Mouse (Mus musculus) limb, embryonic 11.5 days (tissue): ENCODE data around the gene Tcf20. TPM values are rescaled to one million over a fixed set of nuclear protein-coding genes. Genes with fewer than 3 reads are reported as not detected.

Experiments used
- ATAC-seq: fragments of 200-750 bp; cut with Nextera tagmentation; 2 replicates; pipeline ENCODE4 v1.8.0; 2017; ENCODE audit warnings: low read depth; ENCODE audit not compliant: insufficient number of reproducible peaks, low FRiP score, low TSS enrichment
- DNase-seq: peaks from one replicate; pipeline ENCODE4 v3.0.0-alpha.2; 2015; ENCODE audit warnings: low spot score
- H3K27ac ChIP-seq: fragments of 300-500 bp; sonication (generic); replicated peaks from 2 replicates; pipeline ENCODE4 v1.5.1; 2014; ENCODE audit warnings: low read depth, mild to moderate bottlenecking, low read length
- H3K27me3 ChIP-seq: fragments of 300-500 bp; sonication (generic); 2 replicates; pipeline ENCODE4 v1.6.1; 2014; ENCODE audit warnings: mild to moderate bottlenecking, low read length, mixed read lengths; ENCODE audit not compliant: control insufficient read depth, insufficient read depth
- H3K36me3 ChIP-seq: fragments of 300-500 bp; sonication (generic); 2 replicates; pipeline ENCODE4 v1.6.1; 2014; ENCODE audit warnings: mild to moderate bottlenecking, low read length, moderate library complexity, mixed read lengths; ENCODE audit not compliant: control insufficient read depth, insufficient read depth
- H3K4me1 ChIP-seq: fragments of 300-500 bp; sonication (generic); 2 replicates; pipeline ENCODE4 v1.6.1; 2014; ENCODE audit warnings: low read length, mixed read lengths; ENCODE audit not compliant: control insufficient read depth, insufficient read depth
- H3K4me2 ChIP-seq: fragments of 300-500 bp; sonication (generic); 2 replicates; pipeline ENCODE4 v1.6.1; 2014; ENCODE audit warnings: low read depth, mild to moderate bottlenecking, moderate library complexity; ENCODE audit not compliant: severe bottlenecking
- H3K4me3 ChIP-seq: fragments of 300-500 bp; sonication (generic); 2 replicates; pipeline ENCODE4 v1.5.1; 2014; ENCODE audit warnings: low read depth, low read length
- H3K9ac ChIP-seq: fragments of 300-500 bp; sonication (generic); 2 replicates; pipeline ENCODE4 v1.6.1; 2014; ENCODE audit warnings: mild to moderate bottlenecking, low read length
- H3K9me3 ChIP-seq: fragments of 300-500 bp; sonication (generic); 2 replicates; pipeline ENCODE4 v1.6.1; 2016; ENCODE audit warnings: low read length; ENCODE audit not compliant: control insufficient read depth
- WGBS: fragments of 180-500 bp; shearing (Covaris S2); extraction: QIAGEN DNeasy Blood & Tissue Kit; methylation state at CpG from one replicate; pipeline ENCODE4 v1.1.7; 2014; 5-methylcytosine and 5-hydroxymethylcytosine counted together
- polyA plus RNA-seq: library from polyadenylated mRNA; unstranded; fragments of >200 nt; fragmentation: Nextera tagmentation; extraction: Ambion mirVana; gene quantifications from 2 replicates; pipeline ENCODE4 v1.2.1, GENCODE M21; 2014

Tcf20 gene
- polyA plus RNA-seq, 1 experiment from 2014 or later: 12.3 TPM

GRCm38 (mm10) chr15:82958253-82958701 is 29.4 kb downstream of the Tcf20 start:
- H3K27ac ChIP-seq: no peak overlapping the region
- H3K27me3 ChIP-seq: peaks cover 17% of the 10 kb centered on the region; the same call in 1 of the 2 replicates
- H3K36me3 ChIP-seq: no peaks in the 10 kb centered on the region; the same call in 1 of the 2 replicates
- H3K4me1 ChIP-seq: peaks cover 48% of the 10 kb centered on the region
- no peaks in the 10 kb centered on the region for H3K9me3 ChIP-seq
- 2% methylated on average over 16 of the region's 16 CpGs for WGBS
- ATAC-seq (no peak), DNase-seq (peak; percentile 56)
- no peak overlapping the region; the same call in 1 of the 2 replicates for H3K9ac ChIP-seq
- peak overlapping the region; percentile 3; the same call in 1 of the 2 replicates for H3K4me3 ChIP-seq
- H3K4me2 ChIP-seq: peak overlapping the region; percentile 39

- H3K9ac ChIP-seq: no peak overlapping the region
- DNase-seq: no peak
- H3K27ac ChIP-seq: no peak overlapping the region
- H3K4me2 ChIP-seq: no peak overlapping the region
- no peak overlapping the region for H3K4me3 ChIP-seq
- no peaks in the 10 kb centered on the region for H3K9me3 ChIP-seq
- peaks cover 21% of the 10 kb centered on the region; the same call in 1 of the 2 replicates for H3K27me3 ChIP-seq
- no peaks in the 10 kb centered on the region; the same call in 1 of the 2 replicates for H3K36me3 ChIP-seq
- H3K4me1 ChIP-seq: peaks cover 52% of the 10 kb centered on the region
- WGBS: 66% methylated on average over 4 of the region's 4 CpGs
- no peak for ATAC-seq
Observed at GRCm38 (mm10) chr15:82956721-82957120, 31.0 kb downstream of the Tcf20 start.

DNA sequence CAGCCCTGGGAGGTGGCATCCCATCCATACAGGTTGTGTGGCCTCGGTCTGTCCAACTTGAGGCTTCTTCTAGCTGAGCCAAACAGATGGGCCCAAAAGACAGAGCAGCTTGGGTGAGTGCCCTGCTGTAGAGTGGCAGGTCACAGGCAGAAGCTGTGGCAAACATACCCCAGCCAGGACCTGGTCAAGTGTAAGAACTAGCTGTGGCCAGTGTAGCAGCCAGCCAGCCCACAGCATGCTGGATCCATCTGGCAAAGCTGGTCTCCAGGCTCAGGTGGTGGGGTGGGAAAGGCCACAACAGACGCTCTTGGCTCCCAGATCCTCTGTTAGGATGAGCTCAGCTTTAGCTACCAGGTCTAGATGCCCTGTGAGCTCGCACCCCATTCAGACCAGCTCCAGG is 31.4 kb downstream of the Tcf20 start:
- Histone ChIP-seq H3K9ac (no peak overlapping the region), H3K4me2 (no peak overlapping the region), H3K27me3 (peaks cover 21% of the 10 kb centered on the region; the same call in 1 of the 2 replicates), H3K27ac (no peak overlapping the region), H3K4me3 (no peak overlapping the region), H3K36me3 (no peaks in the 10 kb centered on the region; the same call in 1 of the 2 replicates), H3K9me3 (no peaks in the 10 kb centered on the region), H3K4me1 (peaks cover 49% of the 10 kb centered on the region)
- ATAC-seq: no peak
- no peak for DNase-seq
- 74% methylated on average over 3 of the region's 3 CpGs for WGBS

DNA sequence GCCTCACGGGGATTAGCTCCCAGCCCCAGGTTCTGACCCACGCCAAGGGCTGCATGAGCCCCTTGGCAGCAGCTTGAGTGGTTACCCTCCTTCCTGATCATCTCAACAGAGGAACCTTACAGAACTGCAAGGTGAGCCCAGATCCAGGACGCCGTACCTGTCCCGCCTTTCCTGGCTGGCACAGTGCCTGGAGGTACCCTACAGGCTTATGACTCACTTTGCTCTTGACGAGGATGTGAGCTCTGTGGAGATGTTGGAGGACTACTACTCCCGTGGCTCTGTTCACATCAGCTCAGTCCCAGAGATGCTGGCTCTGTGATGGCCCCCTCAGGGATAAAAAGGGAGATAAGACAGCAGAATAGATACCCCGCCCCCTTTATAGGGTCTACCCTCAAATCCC is 32.4 kb downstream of the Tcf20 start:
- ATAC-seq: no peak
- no peak for DNase-seq
- WGBS: 87% methylated on average over 8 of the region's 8 CpGs
- Histone ChIP-seq H3K9ac (no peak overlapping the region), H3K4me2 (no peak overlapping the region), H3K4me3 (no peak overlapping the region), H3K9me3 (no peaks in the 10 kb centered on the region), H3K27me3 (peaks cover 19% of the 10 kb centered on the region), H3K36me3 (no peaks in the 10 kb centered on the region; the same call in 1 of the 2 replicates), H3K4me1 (peaks cover 48% of the 10 kb centered on the region), H3K27ac (no peak overlapping the region)

DNA sequence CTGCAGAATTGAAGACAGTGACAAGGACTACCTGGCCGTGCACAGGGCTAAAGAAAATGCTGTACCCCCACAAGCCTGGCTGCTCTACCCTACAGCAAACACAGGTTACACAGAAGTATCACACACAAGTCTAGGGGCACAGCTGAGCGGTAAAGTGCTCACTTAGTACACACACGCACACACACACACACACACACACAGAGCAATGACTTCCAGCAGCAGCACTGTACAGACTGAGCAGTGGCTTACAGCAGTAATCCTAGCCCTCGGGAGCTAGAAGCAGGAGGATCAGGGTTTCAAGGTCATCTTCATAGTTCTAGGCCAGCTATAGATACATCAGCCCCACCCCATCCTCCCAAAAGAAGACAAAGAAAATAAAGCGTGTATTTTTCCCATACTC is 33.6 kb downstream of the Tcf20 start:
- no peaks in the 10 kb centered on the region; the same call in 1 of the 2 replicates for H3K36me3 ChIP-seq
- no peak for ATAC-seq
- DNase-seq: no peak
- H3K4me1 ChIP-seq: peaks cover 41% of the 10 kb centered on the region
- 72% methylated on average over 5 of the region's 5 CpGs for WGBS
- H3K27me3 ChIP-seq: peaks cover 16% of the 10 kb centered on the region
- no peaks in the 10 kb centered on the region for H3K9me3 ChIP-seq
- no peak overlapping the region for H3K27ac ChIP-seq
- no peak overlapping the region for H3K4me2 ChIP-seq
- H3K4me3 ChIP-seq: no peak overlapping the region
- H3K9ac ChIP-seq: no peak overlapping the region

GRCm38 (mm10) chr15:82953096-82953495 is 34.6 kb downstream of the Tcf20 start:
- Histone ChIP-seq H3K36me3 (no peaks in the 10 kb centered on the region; the same call in 1 of the 2 replicates), H3K27ac (no peak overlapping the region), H3K4me1 (peaks cover 32% of the 10 kb centered on the region), H3K9ac (no peak overlapping the region), H3K4me3 (no peak overlapping the region), H3K27me3 (peaks cover 16% of the 10 kb centered on the region), H3K4me2 (no peak overlapping the region), H3K9me3 (no peaks in the 10 kb centered on the region)
- DNase-seq (no peak), ATAC-seq (no peak)
- WGBS: 21% methylated on average over 4 of the region's 4 CpGs

GRCm38 (mm10) chr15:82952292-82952705 is 35.4 kb downstream of the Tcf20 start:
- WGBS: 2% methylated on average over 20 of the region's 20 CpGs
- Histone ChIP-seq H3K4me1 (peaks cover 27% of the 10 kb centered on the region), H3K9me3 (no peaks in the 10 kb centered on the region), H3K27ac (no peak overlapping the region), H3K4me2 (no peak overlapping the region), H3K36me3 (no peaks in the 10 kb centered on the region; the same call in 1 of the 2 replicates), H3K4me3 (no peak overlapping the region), H3K27me3 (peaks cover 16% of the 10 kb centered on the region), H3K9ac (no peak overlapping the region)
- ATAC-seq: no peak
- DNase-seq: peak; percentile 62

GRCm38 (mm10) chr15:82950246-82950645 is 37.4 kb downstream of the Tcf20 start:
- ATAC-seq (no peak), DNase-seq (no peak)
- Histone ChIP-seq H3K9ac (no peak overlapping the region), H3K9me3 (no peaks in the 10 kb centered on the region), H3K4me3 (no peak overlapping the region), H3K4me1 (peaks cover 27% of the 10 kb centered on the region), H3K4me2 (no peak overlapping the region; the same call in 1 of the 2 replicates), H3K27me3 (peaks cover 16% of the 10 kb centered on the region), H3K27ac (no peak overlapping the region), H3K36me3 (no peaks in the 10 kb centered on the region; the same call in 1 of the 2 replicates)
- 14% methylated on average over 8 of the region's 8 CpGs for WGBS

GRCm38 (mm10) chr15:82947431-82947830 is 40.2 kb downstream of the Tcf20 start:
- Histone ChIP-seq H3K9me3 (no peaks in the 10 kb centered on the region), H3K4me1 (peaks cover 21% of the 10 kb centered on the region), H3K27me3 (peaks cover 8% of the 10 kb centered on the region), H3K9ac (no peak overlapping the region), H3K27ac (no peak overlapping the region), H3K4me3 (no peak overlapping the region), H3K36me3 (no peaks in the 10 kb centered on the region), H3K4me2 (no peak overlapping the region)
- 69% methylated on average over 5 of the region's 5 CpGs for WGBS
- DNase-seq (no peak), ATAC-seq (no peak)
